8 mouse cellular contexts compared by ENCODE assay signal in genomic region chr17:35263523-35263883, GRCm38 (mm10). TPM values are rescaled to one million over a fixed set of nuclear protein-coding genes. Genes with fewer than 3 reads are reported as not detected.
A peak's percentile ranks its signal among the peaks of the same experiment; 100 is the strongest.
DNase-seq lines count a peak whose midpoint lies in the region; ATAC-seq lines count a peak whose summit lies in the region.

No protein-coding gene starts in this region.

- H3K27me3 ChIP-seq in megakaryocyte, embryonic 14.5 days (replicated peaks): no peaks in the 10 kb centered on the region
- 0 out of 2 replicates have a peak, but pooled peaks cover 3% of the 10 kb centered on the region for H3K27me3 ChIP-seq in forebrain, embryonic 14.5 days (replicated peaks; ENCODE audit: control insufficient read depth, insufficient read depth, low read length)
- peaks cover 71% of the 10 kb centered on the region for H3K27me3 ChIP-seq in limb, embryonic 10.5 days (ENCODE audit: low read depth, poor library complexity, severe bottlenecking)

- H3K27ac ChIP-seq in forebrain, embryonic 14.5 days (ENCODE audit: low read depth, low read length): no peak overlapping the region
- H3K27ac ChIP-seq in limb, embryonic 10.5 days: peak overlapping the region; percentile 38

- peak overlapping the region; percentile 94 for H3K4me3 ChIP-seq in megakaryocyte, embryonic 14.5 days (replicated peaks)
- H3K4me3 ChIP-seq in forebrain, embryonic 14.5 days (ENCODE audit: low read depth, low read length): peak overlapping the region; percentile 57
- peak overlapping the region; percentile 71 for H3K4me3 ChIP-seq in limb, embryonic 10.5 days

- WGBS in forebrain, embryonic 14.5 days: 0% methylated on average over 31 of the region's 31 CpGs
- WGBS in limb, embryonic 10.5 days: 1% methylated on average over 31 of the region's 31 CpGs

- no peaks in the 10 kb centered on the region for H3K9me3 ChIP-seq in megakaryocyte, embryonic 14.5 days
- no peaks in the 10 kb centered on the region for H3K9me3 ChIP-seq in forebrain, embryonic 14.5 days (replicated peaks; ENCODE audit: control insufficient read depth, low read length)
- no peaks in the 10 kb centered on the region for H3K9me3 ChIP-seq in limb, embryonic 10.5 days (replicated peaks)

- H3K9ac ChIP-seq in forebrain, embryonic 14.5 days (ENCODE audit: low read length): peak overlapping the region; percentile 69

- peaks cover 29% of the 10 kb centered on the region for H3K36me3 ChIP-seq in megakaryocyte, embryonic 14.5 days (replicated peaks; ENCODE audit: low read length)
- no peaks in the 10 kb centered on the region for H3K36me3 ChIP-seq in forebrain, embryonic 14.5 days (ENCODE audit: control insufficient read depth, insufficient read depth, low read length)
- H3K36me3 ChIP-seq in limb, embryonic 10.5 days: no peaks in the 10 kb centered on the region

- no peak for DNase-seq in forebrain, embryonic 14.5 days (ENCODE audit: low spot score)
- DNase-seq in limb, embryonic 10.5 days (ENCODE audit: low spot score): peak; percentile 60
- peak; percentile 60 for DNase-seq in neural tube, embryonic 10.5 days (ENCODE audit: extremely low spot score, low spot score)
- DNase-seq in gastrocnemius, adult 8-10 months (ENCODE audit: low spot score in 2 of 2): no peak

- no peak for ATAC-seq in megakaryocyte, adult 5-6 weeks (ENCODE audit: poor library complexity, severe bottlenecking)
- peak; percentile 16 for ATAC-seq in forebrain, embryonic 14.5 days
- ATAC-seq in frontal cortex, adult (ENCODE audit: low TSS enrichment): no peak
- no peak for ATAC-seq in monocyte, adult 5-6 weeks (replicated peaks; ENCODE audit: insufficient number of reproducible peaks, low FRiP score, low TSS enrichment, poor library complexity, severe bottlenecking)

- peaks cover 61% of the 10 kb centered on the region for H3K4me1 ChIP-seq in megakaryocyte, embryonic 14.5 days
- H3K4me1 ChIP-seq in forebrain, embryonic 14.5 days (ENCODE audit: control insufficient read depth, insufficient read depth, low read length): no peaks in the 10 kb centered on the region
- peaks cover 16% of the 10 kb centered on the region for H3K4me1 ChIP-seq in limb, embryonic 10.5 days

- H3K4me2 ChIP-seq in forebrain, embryonic 14.5 days (ENCODE audit: low read length): peak overlapping the region; percentile 90

RNA-seq across cellular contexts. Expression of gene H2-D1, which starts 1.0 kb away (rescaled TPM):
- 170 and 362 TPM in 2 replicates for polyA plus RNA-seq in megakaryocyte, embryonic 14.5 days (2012; ENCODE audit: insufficient read depth, low replicate concordance)
- 572 and 605 TPM in 2 replicates for total RNA-seq in megakaryocyte, adult 5-6 weeks (2015)
- 1,046 and 1,120 TPM in 2 replicates for total RNA-seq in megakaryocyte, adult 5-6 weeks (2017)
- 37.5 and 44.2 TPM in 2 replicates for polyA plus RNA-seq in forebrain, embryonic 14.5 days (2014; fragmentation: Nextera tagmentation; extraction: Ambion mirVana)
- 21.4 and 23.1 TPM in 2 replicates for polyA plus RNA-seq in limb, embryonic 10.5 days (2016; fragmentation: Nextera tagmentation; extraction: Ambion mirVana)
- total RNA-seq in monocyte, adult 5-6 weeks (2017): 2,987 to 4,272 TPM (median 3,836 TPM) in 3 replicates
- total RNA-seq in gastrocnemius, adult 8-10 months (2022): 10 to 100 TPM; 31.3 to 52.9 (median 41.7) TPM

RNA-seq across cellular contexts. Expression of gene Ddx39b, which starts 22.0 kb away (rescaled TPM):
- 83.5 and 158 TPM in 2 replicates for polyA plus RNA-seq in megakaryocyte, embryonic 14.5 days (2012; ENCODE audit: insufficient read depth, low replicate concordance)
- total RNA-seq in megakaryocyte, adult 5-6 weeks (2015): 166 TPM in 2 replicates
- total RNA-seq in megakaryocyte, adult 5-6 weeks (2017): 115 and 125 TPM in 2 replicates
- polyA plus RNA-seq in forebrain, embryonic 14.5 days (2014; fragmentation: Nextera tagmentation; extraction: Ambion mirVana): 478 and 489 TPM in 2 replicates
- polyA plus RNA-seq in limb, embryonic 10.5 days (2016; fragmentation: Nextera tagmentation; extraction: Ambion mirVana): 749 and 792 TPM in 2 replicates
- 98.8 to 141 TPM (median 101 TPM) in 3 replicates for total RNA-seq in monocyte, adult 5-6 weeks (2017)
- total RNA-seq in gastrocnemius, adult 8-10 months (2022): 10 to 100 TPM; 77.1 to 93.9 (median 81.7) TPM

RNA-seq across cellular contexts. Expression of gene Nfkbil1, which starts 27.9 kb away (rescaled TPM):
- 31.8 and 57.1 TPM in 2 replicates for polyA plus RNA-seq in megakaryocyte, embryonic 14.5 days (2012; ENCODE audit: insufficient read depth, low replicate concordance)
- total RNA-seq in megakaryocyte, adult 5-6 weeks (2015): 2.2 and 4.5 TPM in 2 replicates
- total RNA-seq in megakaryocyte, adult 5-6 weeks (2017): 10.2 and 13.3 TPM in 2 replicates
- polyA plus RNA-seq in forebrain, embryonic 14.5 days (2014; fragmentation: Nextera tagmentation; extraction: Ambion mirVana): 5.1 and 5.2 TPM in 2 replicates
- 10.7 and 12.1 TPM in 2 replicates for polyA plus RNA-seq in limb, embryonic 10.5 days (2016; fragmentation: Nextera tagmentation; extraction: Ambion mirVana)
- 3.6 to 10.9 TPM (median 5.1 TPM) in 3 replicates for total RNA-seq in monocyte, adult 5-6 weeks (2017)
- 1 to 10 TPM; 6.3 to 8.6 (median 8.0) TPM for total RNA-seq in gastrocnemius, adult 8-10 months (2022)

RNA-seq across cellular contexts. Expression of gene Atp6v1g2, which starts 30.0 kb away (rescaled TPM):
- polyA plus RNA-seq in megakaryocyte, embryonic 14.5 days (2012; ENCODE audit: insufficient read depth, low replicate concordance): 0.86 TPM in 1 of 2 replicates, not detected in the other
- 6.2 and 6.9 TPM in 2 replicates for total RNA-seq in megakaryocyte, adult 5-6 weeks (2015)
- 3.0 and 3.6 TPM in 2 replicates for total RNA-seq in megakaryocyte, adult 5-6 weeks (2017)
- 44.0 and 61.1 TPM in 2 replicates for polyA plus RNA-seq in forebrain, embryonic 14.5 days (2014; fragmentation: Nextera tagmentation; extraction: Ambion mirVana)
- 4.5 and 5.2 TPM in 2 replicates for polyA plus RNA-seq in limb, embryonic 10.5 days (2016; fragmentation: Nextera tagmentation; extraction: Ambion mirVana)
- 1.4 to 6.5 TPM (median 2.6 TPM) in 3 replicates for total RNA-seq in monocyte, adult 5-6 weeks (2017)
- total RNA-seq in gastrocnemius, adult 8-10 months (2022): 1 to 10 TPM; 1.3 to 2.3 (median 1.9) TPM

RNA-seq across cellular contexts. Expression of gene Gm16181, which starts 42.9 kb away (rescaled TPM):
- polyA plus RNA-seq in megakaryocyte, embryonic 14.5 days (2012; ENCODE audit: insufficient read depth, low replicate concordance): not detected in 2 replicates
- total RNA-seq in megakaryocyte, adult 5-6 weeks (2015): 0.76 and 2.5 TPM in 2 replicates
- total RNA-seq in megakaryocyte, adult 5-6 weeks (2017): 0.88 and 4.0 TPM in 2 replicates
- polyA plus RNA-seq in forebrain, embryonic 14.5 days (2014; fragmentation: Nextera tagmentation; extraction: Ambion mirVana): not detected in 2 replicates
- 0.30 and 0.33 TPM in 2 replicates for polyA plus RNA-seq in limb, embryonic 10.5 days (2016; fragmentation: Nextera tagmentation; extraction: Ambion mirVana)
- 0.64 to 2.9 TPM (median 2.7 TPM) in 3 replicates for total RNA-seq in monocyte, adult 5-6 weeks (2017)
- total RNA-seq in gastrocnemius, adult 8-10 months (2022): not detected

Comparison
In these comparisons a context has a peak if more than half of its experiments do, and no peak if none do; other contexts are left out.
1. DNase-seq: peak in limb, embryonic 10.5 days (single experiment) and neural tube, embryonic 10.5 days (single experiment); none in forebrain, embryonic 14.5 days (single experiment) and gastrocnemius, adult 8-10 months (0 of 2).
2. RNA of gene H2-D1, which starts 1.0 kb away (total RNA-seq): 2,987 to 4,272 TPM in monocyte, adult 5-6 weeks and 572 to 1,120 TPM in megakaryocyte, adult 5-6 weeks; 31.3 to 52.9 TPM in gastrocnemius, adult 8-10 months; every median in the first group is over 10 times any median in the second.
3. Peak in every context shown above with its lines, with median percentiles within 50 percentile points of each other: H3K4me3 ChIP-seq.